28 mouse cellular contexts compared by ENCODE assay signal in genomic region chr7:114063966-114064365, GRCm38 (mm10). TPM values are rescaled to one million over a fixed set of nuclear protein-coding genes. Genes with fewer than 3 reads are reported as not detected.
DNase-seq lines count a peak whose midpoint lies in the region; ATAC-seq and TF ChIP-seq lines count a peak whose summit lies in the region.
"Had no signal": no experiment of that assay in that cellular context is flagged by ENCODE, and none has a peak within 500 bp of the region (broad histone marks: within the 10 kb centered on the region; RNA-seq: fewer than 3 reads in every experiment).

No protein-coding gene starts in this region.

- DNase-seq in gastrocnemius, adult 2 months = no peak
- DNase-seq in gastrocnemius, postnatal 25 days = no peak
- no peak for DNase-seq in heart, postnatal 10 days
- DNase-seq in lung, embryonic 14.5 days = peak; percentile 27
- no peak for DNase-seq in lung, adult 18-20 months
- no peak for DNase-seq in natural killer cell, adult 2 months (ENCODE audit: low spot score in 2 of 2)
- DNase-seq: adrenal gland, postnatal 10 days; cerebellum, adult 11 months; cerebellum, adult 9-10 months; embryo, embryonic 11 days; gastrocnemius, postnatal 36 days; kidney, adult 18-20 months; kidney, postnatal 36 days; layer of hippocampus, postnatal 36 days; liver; midbrain, embryonic 14.5 days; right cerebral cortex, postnatal 25 days had no signal

- no peak overlapping the region; the same call in 1 of the 2 replicates for H3K4me3 ChIP-seq in gastrocnemius, adult 2 months
- H3K4me3 ChIP-seq in heart, embryonic 14.5 days (ENCODE audit: control insufficient read depth in 1 of 2, insufficient read depth in 1 of 2, low read depth in 1 of 2, low read length in 2 of 2) = no peak overlapping the region
- no peak overlapping the region for H3K4me3 ChIP-seq in lung, embryonic 14.5 days (ENCODE audit: low read depth, low read length)
- no peak overlapping the region for H3K4me3 ChIP-seq in stomach, embryonic 16.5 days (replicated peaks; ENCODE audit: low read length)
- H3K4me3 ChIP-seq: embryonic facial prominence, embryonic 12.5 days; lung, embryonic 15.5 days; neural tube, embryonic 15.5 days had no signal

- no peaks in the 10 kb centered on the region for H3K27me3 ChIP-seq in heart, embryonic 14.5 days (ENCODE audit: control insufficient read depth, insufficient read depth, low read length)
- no peaks in the 10 kb centered on the region for H3K27me3 ChIP-seq in lung, embryonic 14.5 days (ENCODE audit: insufficient read depth, low read length)
- H3K27me3 ChIP-seq in stomach, embryonic 16.5 days (ENCODE audit: control insufficient read depth, insufficient read depth, low read length) = no peaks in the 10 kb centered on the region
- H3K27me3 ChIP-seq: CH12.LX; embryonic facial prominence, embryonic 12.5 days; lung, embryonic 15.5 days; neural tube, embryonic 15.5 days; Patski had no signal

- 56% methylated on average over 6 of the region's 6 CpGs for WGBS in heart, embryonic 14.5 days
- WGBS in lung, embryonic 14.5 days = 51% methylated on average over 6 of the region's 6 CpGs
- 68% methylated on average over 6 of the region's 6 CpGs for WGBS in stomach, embryonic 16.5 days

- intact Hi-C loops in gastrocnemius, adult 2 months (cut with DNase I) = no loop called here
- intact Hi-C loops in heart, postnatal 10 days (cut with DNase I) = no loop called here

- H3K27ac ChIP-seq in gastrocnemius, adult 2 months = peak overlapping the region; percentile 0; the same call in 1 of the 2 replicates
- peak overlapping the region in 1 of 2 experiments; percentile 60; a peak in 1 of 4 replicates for H3K27ac ChIP-seq in heart, embryonic 14.5 days (replicated peaks in 1 of 2; ENCODE audit: control insufficient read depth in 1 of 2, insufficient read depth in 1 of 2, low read depth in 2 of 2, low read length in 2 of 2)
- no peak overlapping the region for H3K27ac ChIP-seq in lung, embryonic 14.5 days (ENCODE audit: low read depth)
- H3K27ac ChIP-seq in stomach, embryonic 16.5 days (ENCODE audit: low read length) = peak overlapping the region; percentile 18
- H3K27ac ChIP-seq: embryonic facial prominence, embryonic 12.5 days; liver, embryonic 14.5 days; lung, embryonic 15.5 days; neural tube, embryonic 15.5 days had no signal

- no peak for TF ChIP-seq CTCF in gastrocnemius, adult 2 months (IDR thresholded peaks at IDR 0.05)
- TF ChIP-seq CTCF in lung, embryonic 14.5 days (IDR thresholded peaks at IDR 0.05; ENCODE audit: low read depth) = no peak

- H3K36me3 ChIP-seq in heart, embryonic 14.5 days (ENCODE audit: control insufficient read depth, insufficient read depth, low read length) = no peaks in the 10 kb centered on the region
- H3K36me3 ChIP-seq in lung, embryonic 14.5 days (ENCODE audit: insufficient read depth) = no peaks in the 10 kb centered on the region
- H3K36me3 ChIP-seq in stomach, embryonic 16.5 days (ENCODE audit: control insufficient read depth, insufficient read depth, low read length) = no peaks in the 10 kb centered on the region
- H3K36me3 ChIP-seq: embryonic facial prominence, embryonic 12.5 days; lung, embryonic 15.5 days; neural tube, embryonic 15.5 days had no signal

- no peaks in the 10 kb centered on the region for H3K9me3 ChIP-seq in heart, embryonic 14.5 days (ENCODE audit: control insufficient read depth, low read length)
- no peaks in the 10 kb centered on the region for H3K9me3 ChIP-seq in lung, embryonic 14.5 days (ENCODE audit: low read depth, low read length)
- no peaks in the 10 kb centered on the region for H3K9me3 ChIP-seq in stomach, embryonic 16.5 days (replicated peaks; ENCODE audit: control insufficient read depth, low read length)
- H3K9me3 ChIP-seq: embryonic facial prominence, embryonic 12.5 days; lung, embryonic 15.5 days; neural tube, embryonic 15.5 days had no signal

- H3K4me1 ChIP-seq in heart, embryonic 14.5 days (ENCODE audit: control insufficient read depth in 2 of 2, insufficient read depth in 2 of 2, low read length in 2 of 2) = peaks cover 19 to 42% of the 10 kb centered on the region in 2 experiments
- peaks cover 12% of the 10 kb centered on the region for H3K4me1 ChIP-seq in lung, embryonic 14.5 days (ENCODE audit: insufficient read depth)
- peaks cover 17% of the 10 kb centered on the region for H3K4me1 ChIP-seq in stomach, embryonic 16.5 days (ENCODE audit: control insufficient read depth, insufficient read depth, low read length)

- peak overlapping the region; percentile 29; the same call in 1 of the 2 replicates for H3K4me2 ChIP-seq in heart, embryonic 14.5 days (ENCODE audit: low read length)
- H3K4me2 ChIP-seq in lung, embryonic 14.5 days = no peak overlapping the region
- H3K4me2 ChIP-seq in stomach, embryonic 16.5 days (ENCODE audit: low read depth, low read length) = no peak overlapping the region
- H3K4me2 ChIP-seq: embryonic facial prominence, embryonic 12.5 days; lung, embryonic 15.5 days; neural tube, embryonic 15.5 days had no signal

- ATAC-seq in heart, embryonic 14.5 days (ENCODE audit: insufficient number of reproducible peaks, insufficient read depth, low FRiP score, low read depth) = no peak
- no peak for ATAC-seq in lung, embryonic 14.5 days (ENCODE audit: insufficient read depth)
- ATAC-seq in stomach, embryonic 16.5 days (ENCODE audit: insufficient read depth, low FRiP score) = no peak
- ATAC-seq: forebrain, embryonic 14.5 days; hindbrain, embryonic 16.5 days; Patski had no signal

- H3K9ac ChIP-seq in heart, embryonic 14.5 days (ENCODE audit: low read length) = no peak overlapping the region
- no peak overlapping the region for H3K9ac ChIP-seq in lung, embryonic 14.5 days
- H3K9ac ChIP-seq in stomach, embryonic 16.5 days (ENCODE audit: low read length) = 0 out of 2 replicates have a peak overlapping the region, but pooled peaks have one; percentile 5
- H3K9ac ChIP-seq: embryonic facial prominence, embryonic 12.5 days; liver, embryonic 14.5 days; lung, embryonic 15.5 days; neural tube, embryonic 15.5 days had no signal

RNA-seq across cellular contexts. Expression of gene Rras2, which starts 53.6 kb away (rescaled TPM):
- 10 to 100 TPM; 15.6 to 20.1 TPM for total RNA-seq in gastrocnemius, adult 2 months (2021)
- total RNA-seq in gastrocnemius, postnatal 25 days (2021) = 10 to 100 TPM; 13.9 to 18.5 TPM
- polyA plus RNA-seq in heart, embryonic 14.5 days (2014; fragmentation: Nextera tagmentation; extraction: Ambion mirVana) = 56.3 and 63.2 TPM in 2 replicates
- total RNA-seq in heart, postnatal 10 days (2021) = 10 to 100 TPM; 50.2 to 66.9 TPM
- polyA plus RNA-seq in lung, embryonic 14.5 days (2014; fragmentation: Nextera tagmentation; extraction: Ambion mirVana) = 47.1 and 48.3 TPM in 2 replicates
- polyA plus RNA-seq in stomach, embryonic 16.5 days (2015; fragmentation: Nextera tagmentation; extraction: Ambion mirVana) = 19.5 and 22.9 TPM in 2 replicates
- total RNA-seq: MEL had no signal
